Mouse (Mus musculus): ENCODE measurements around the gene Soga1.

GRCm38 (mm10) chr2:157040649-157041046, 38.4 kb downstream of the Soga1 start:
- TF ChIP-seq GATA1 (IDR thresholded peaks at IDR 0.05; ENCODE audit: borderline replicate concordance, low read length) (no peak), FLI1 (IDR thresholded peaks at IDR 0.05; ENCODE audit: low read length) (no peak)

All from megakaryocyte, embryonic 14.5 days (primary cell).